Mouse (Mus musculus): ENCODE measurements around the gene Lyzl4. TPM values are rescaled to one million over a fixed set of nuclear protein-coding genes. Genes with fewer than 3 reads are reported as not detected.

Lyzl4 gene
- polyA plus RNA-seq, 1 experiment, result 0.31 TPM

DNA sequence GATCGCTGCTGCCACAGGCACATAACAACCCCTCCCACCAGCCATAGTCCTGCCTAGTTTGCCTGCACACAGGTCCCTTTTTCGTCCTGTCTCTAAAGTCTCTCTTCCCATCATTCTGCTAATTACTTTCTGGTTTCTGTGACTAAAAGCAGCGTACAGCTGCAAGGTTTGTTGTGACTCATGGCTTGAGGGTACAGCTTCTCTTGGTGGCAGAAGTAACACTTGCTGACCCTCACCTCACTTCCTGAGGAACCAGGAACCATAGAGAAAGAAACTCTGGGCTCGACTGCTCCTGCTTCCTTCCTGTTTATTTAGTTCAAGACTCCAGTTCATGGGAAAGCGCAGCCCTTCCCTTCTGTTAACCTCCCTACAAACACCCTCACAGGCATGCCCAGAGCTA lies 67.5 kb downstream of the Lyzl4 start:
- TF ChIP-seq CTCF (IDR thresholded peaks at IDR 0.05; ENCODE audit: borderline replicate concordance, control insufficient read depth, extremely low read depth, insufficient read depth, low read length, poor library complexity) (no peak), POLR2A (IDR thresholded peaks at IDR 0.05; ENCODE audit: control insufficient read depth, extremely low read depth, insufficient read depth, low read length, poor library complexity) (no peak)
- no peak overlapping the region for H3K4me3 ChIP-seq (ENCODE audit: control insufficient read depth, insufficient read depth, low read length)
- no peak overlapping the region for H3K27ac ChIP-seq (ENCODE audit: control insufficient read depth, insufficient read depth, low read length)
- H3K36me3 ChIP-seq (ENCODE audit: control insufficient read depth, insufficient read depth, low read length), result no peaks in the 10 kb centered on the region
- no peak for DNase-seq
- no peaks in the 10 kb centered on the region; the same call in 1 of the 2 replicates for H3K27me3 ChIP-seq (ENCODE audit: control insufficient read depth, insufficient read depth, low read length)
- 65% methylated on average over 5 of the region's 5 CpGs for WGBS
- no peaks in the 10 kb centered on the region for H3K4me1 ChIP-seq (replicated peaks; ENCODE audit: control insufficient read depth, insufficient read depth, low read length)

DNA sequence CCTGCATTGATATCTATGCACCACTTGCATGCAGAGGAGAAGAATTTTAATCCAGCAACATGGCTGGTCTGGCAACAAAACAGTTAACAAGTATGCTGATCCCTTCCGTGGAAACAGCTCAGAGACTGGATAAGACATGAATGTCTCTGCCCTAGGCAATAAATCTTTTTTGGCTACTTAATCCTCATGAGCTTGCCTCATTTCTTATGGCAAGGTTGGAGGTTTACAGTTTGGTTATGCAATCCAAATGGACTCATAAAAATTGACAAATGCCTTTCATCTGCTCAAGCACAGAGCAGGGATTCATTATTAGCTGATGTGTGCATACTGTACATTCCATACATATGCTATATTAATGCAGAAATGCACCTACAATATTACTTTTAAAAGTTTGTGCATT lies 73.4 kb downstream of the Lyzl4 start:
- WGBS, result 67% methylated on average over 1 of the region's 1 CpGs
- TF ChIP-seq POLR2A (IDR thresholded peaks at IDR 0.05; ENCODE audit: control insufficient read depth, extremely low read depth, insufficient read depth, low read length, poor library complexity) (no peak), CTCF (IDR thresholded peaks at IDR 0.05; ENCODE audit: borderline replicate concordance, control insufficient read depth, extremely low read depth, insufficient read depth, low read length, poor library complexity) (no peak)
- Histone ChIP-seq H3K4me3 (ENCODE audit: control insufficient read depth, insufficient read depth, low read length) (no peak overlapping the region), H3K27me3 (ENCODE audit: control insufficient read depth, insufficient read depth, low read length) (no peaks in the 10 kb centered on the region; the same call in 1 of the 2 replicates), H3K27ac (ENCODE audit: control insufficient read depth, insufficient read depth, low read length) (no peak overlapping the region), H3K4me1 (replicated peaks; ENCODE audit: control insufficient read depth, insufficient read depth, low read length) (no peaks in the 10 kb centered on the region), H3K36me3 (ENCODE audit: control insufficient read depth, insufficient read depth, low read length) (no peaks in the 10 kb centered on the region)
- no peak for DNase-seq

DNA sequence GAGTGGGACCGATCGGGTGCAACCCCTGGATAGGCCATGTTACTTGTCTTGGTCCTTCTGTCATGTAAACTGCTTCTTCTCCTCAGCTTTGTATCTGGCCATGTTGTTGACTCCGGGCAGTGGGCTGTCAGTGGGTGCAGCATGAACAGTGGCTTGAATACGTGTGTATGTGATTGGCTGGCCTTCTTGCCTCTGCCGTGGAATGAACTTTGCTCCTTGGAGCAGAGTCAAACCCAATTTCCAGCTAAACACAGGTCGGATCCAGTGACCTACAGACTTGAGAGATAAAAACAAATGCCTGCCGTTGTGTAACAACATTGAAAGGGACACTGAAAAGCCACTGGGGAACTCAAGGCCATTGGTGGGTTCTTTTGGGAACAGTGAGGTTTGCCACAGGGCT lies 75.5 kb downstream of the Lyzl4 start:
- Histone ChIP-seq H3K36me3 (ENCODE audit: control insufficient read depth, insufficient read depth, low read length) (no peaks in the 10 kb centered on the region), H3K27ac (ENCODE audit: control insufficient read depth, insufficient read depth, low read length) (no peak overlapping the region), H3K27me3 (ENCODE audit: control insufficient read depth, insufficient read depth, low read length) (no peaks in the 10 kb centered on the region; the same call in 1 of the 2 replicates), H3K4me1 (replicated peaks; ENCODE audit: control insufficient read depth, insufficient read depth, low read length) (no peaks in the 10 kb centered on the region), H3K4me3 (ENCODE audit: control insufficient read depth, insufficient read depth, low read length) (no peak overlapping the region)
- TF ChIP-seq POLR2A (IDR thresholded peaks at IDR 0.05; ENCODE audit: control insufficient read depth, extremely low read depth, insufficient read depth, low read length, poor library complexity), result no peak
- no peak for TF ChIP-seq CTCF (IDR thresholded peaks at IDR 0.05; ENCODE audit: borderline replicate concordance, control insufficient read depth, extremely low read depth, insufficient read depth, low read length, poor library complexity)
- no peak for DNase-seq
- 91% methylated on average over 7 of the region's 7 CpGs for whole genome bisulfite sequencing

DNA sequence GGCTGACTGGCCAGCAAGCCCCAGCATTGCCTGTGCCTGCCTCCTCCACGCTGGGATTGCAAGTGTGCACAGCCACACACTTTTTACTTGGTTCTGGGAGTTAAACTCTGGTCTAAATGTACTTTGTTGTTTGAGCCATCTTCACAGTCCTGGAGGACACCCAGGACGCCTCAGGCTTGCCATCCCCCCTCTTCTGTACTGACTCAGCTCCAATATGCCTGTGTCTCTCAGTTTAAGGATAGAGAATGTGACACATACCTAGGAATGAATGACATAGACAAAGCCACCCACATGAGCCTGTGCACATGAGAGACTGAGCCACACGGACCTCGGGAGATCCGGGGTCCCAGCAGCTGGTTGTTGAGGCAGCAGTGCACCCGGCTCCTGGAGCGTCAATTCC lies 78.6 kb downstream of the Lyzl4 start:
- TF ChIP-seq POLR2A (IDR thresholded peaks at IDR 0.05; ENCODE audit: control insufficient read depth, extremely low read depth, insufficient read depth, low read length, poor library complexity) (no peak), CTCF (IDR thresholded peaks at IDR 0.05; ENCODE audit: borderline replicate concordance, control insufficient read depth, extremely low read depth, insufficient read depth, low read length, poor library complexity) (no peak)
- DNase-seq, result no peak
- no peaks in the 10 kb centered on the region for H3K27me3 ChIP-seq (ENCODE audit: control insufficient read depth, insufficient read depth, low read length)
- 95% methylated on average over 7 of the region's 7 CpGs for WGBS
- H3K4me1 ChIP-seq (replicated peaks; ENCODE audit: control insufficient read depth, insufficient read depth, low read length), result no peaks in the 10 kb centered on the region
- H3K27ac ChIP-seq (ENCODE audit: control insufficient read depth, insufficient read depth, low read length), result no peak overlapping the region
- H3K36me3 ChIP-seq (ENCODE audit: control insufficient read depth, insufficient read depth, low read length), result no peaks in the 10 kb centered on the region
- no peak overlapping the region for H3K4me3 ChIP-seq (ENCODE audit: control insufficient read depth, insufficient read depth, low read length)

DNA sequence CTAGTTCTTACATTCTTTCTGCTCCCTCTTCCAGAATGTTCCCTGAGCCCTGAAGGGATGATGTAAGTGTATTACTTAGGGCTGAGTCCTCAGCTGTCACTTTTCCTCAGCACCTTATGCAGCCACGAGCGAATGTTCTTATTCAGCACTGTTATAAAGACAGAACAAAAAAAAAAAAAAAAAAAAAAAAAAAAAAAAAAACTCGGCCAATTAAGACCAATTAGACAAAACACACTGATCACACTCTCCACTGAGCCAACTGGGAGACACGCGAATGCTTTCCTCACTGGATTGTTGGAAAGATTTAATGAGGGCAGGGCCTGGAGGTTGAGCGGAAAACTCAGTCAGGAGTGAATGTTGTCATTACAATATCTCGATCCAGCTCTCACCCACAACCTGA lies 81.4 kb downstream of the Lyzl4 start:
- no peak for DNase-seq
- Histone ChIP-seq H3K27ac (ENCODE audit: control insufficient read depth, insufficient read depth, low read length) (no peak overlapping the region), H3K4me1 (replicated peaks; ENCODE audit: control insufficient read depth, insufficient read depth, low read length) (no peaks in the 10 kb centered on the region), H3K36me3 (ENCODE audit: control insufficient read depth, insufficient read depth, low read length) (no peaks in the 10 kb centered on the region), H3K4me3 (ENCODE audit: control insufficient read depth, insufficient read depth, low read length) (no peak overlapping the region), H3K27me3 (ENCODE audit: control insufficient read depth, insufficient read depth, low read length) (no peaks in the 10 kb centered on the region)
- WGBS, result 88% methylated on average over 7 of the region's 7 CpGs
- no peak for TF ChIP-seq POLR2A (IDR thresholded peaks at IDR 0.05; ENCODE audit: control insufficient read depth, extremely low read depth, insufficient read depth, low read length, poor library complexity)
- TF ChIP-seq CTCF (IDR thresholded peaks at IDR 0.05; ENCODE audit: borderline replicate concordance, control insufficient read depth, extremely low read depth, insufficient read depth, low read length, poor library complexity), result no peak

DNA sequence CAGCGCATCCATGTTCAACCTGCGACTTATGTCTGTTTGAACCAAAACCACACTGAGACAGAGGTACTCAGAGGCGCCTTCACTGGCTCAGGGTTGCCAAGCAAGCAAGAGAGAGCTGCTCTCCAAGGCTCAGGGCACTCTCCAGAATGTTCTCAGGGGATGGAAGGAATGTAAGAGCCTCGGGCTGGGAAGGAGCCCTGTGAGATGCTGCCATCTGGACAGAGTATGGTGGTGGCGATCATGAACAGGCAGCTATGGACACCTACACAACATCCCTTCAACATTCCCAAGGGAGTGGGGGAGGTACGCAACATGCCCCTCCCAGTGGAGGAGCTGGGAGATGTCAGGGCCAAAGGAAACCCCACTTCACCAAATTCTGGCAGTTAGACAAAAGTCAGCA lies 83.7 kb downstream of the Lyzl4 start:
- Histone ChIP-seq H3K27me3 (ENCODE audit: control insufficient read depth, insufficient read depth, low read length) (no peaks in the 10 kb centered on the region), H3K27ac (ENCODE audit: control insufficient read depth, insufficient read depth, low read length) (no peak overlapping the region), H3K4me3 (ENCODE audit: control insufficient read depth, insufficient read depth, low read length) (no peak overlapping the region), H3K4me1 (replicated peaks; ENCODE audit: control insufficient read depth, insufficient read depth, low read length) (no peaks in the 10 kb centered on the region), H3K36me3 (ENCODE audit: control insufficient read depth, insufficient read depth, low read length) (no peaks in the 10 kb centered on the region)
- 87% methylated on average over 6 of the region's 6 CpGs for WGBS
- TF ChIP-seq CTCF (IDR thresholded peaks at IDR 0.05; ENCODE audit: borderline replicate concordance, control insufficient read depth, extremely low read depth, insufficient read depth, low read length, poor library complexity) (no peak), POLR2A (IDR thresholded peaks at IDR 0.05; ENCODE audit: control insufficient read depth, extremely low read depth, insufficient read depth, low read length, poor library complexity) (no peak)
- DNase-seq, result no peak

DNA sequence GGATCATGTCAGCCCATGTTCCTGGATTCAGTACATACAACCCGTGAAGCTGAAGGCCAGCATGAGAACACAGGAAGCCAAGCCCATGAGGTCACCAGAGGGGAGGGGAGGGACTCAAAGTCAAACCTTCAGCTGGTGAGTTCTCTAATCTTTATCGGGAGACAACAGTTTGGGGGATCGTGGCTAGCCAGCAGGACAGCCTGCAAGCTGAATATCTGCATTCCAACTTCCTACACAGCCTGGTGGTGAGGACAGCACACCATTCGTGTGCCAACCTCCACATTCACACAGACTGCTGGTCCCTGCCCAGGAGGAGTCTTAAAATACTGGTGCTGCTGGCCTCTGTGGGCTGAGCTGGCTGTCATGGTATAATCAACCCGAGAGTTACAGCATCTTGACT lies 85.0 kb downstream of the Lyzl4 start:
- TF ChIP-seq POLR2A (IDR thresholded peaks at IDR 0.05; ENCODE audit: control insufficient read depth, extremely low read depth, insufficient read depth, low read length, poor library complexity) (no peak), CTCF (IDR thresholded peaks at IDR 0.05; ENCODE audit: borderline replicate concordance, control insufficient read depth, extremely low read depth, insufficient read depth, low read length, poor library complexity) (no peak)
- H3K27me3 ChIP-seq (ENCODE audit: control insufficient read depth, insufficient read depth, low read length), result no peaks in the 10 kb centered on the region
- no peak for DNase-seq
- H3K4me1 ChIP-seq (replicated peaks; ENCODE audit: control insufficient read depth, insufficient read depth, low read length), result no peaks in the 10 kb centered on the region
- H3K4me3 ChIP-seq (ENCODE audit: control insufficient read depth, insufficient read depth, low read length), result no peak overlapping the region
- H3K36me3 ChIP-seq (ENCODE audit: control insufficient read depth, insufficient read depth, low read length), result no peaks in the 10 kb centered on the region
- WGBS, result 18% methylated on average over 5 of the region's 5 CpGs
- H3K27ac ChIP-seq (ENCODE audit: control insufficient read depth, insufficient read depth, low read length), result no peak overlapping the region

All from thymus, adult 2 months (tissue).